Mouse (Mus musculus) midbrain, embryonic 16.5 days (tissue): Measurements from ENCODE around the gene Cnot9. TPM values are rescaled to one million over a fixed set of nuclear protein-coding genes. Genes with fewer than 3 reads are reported as not detected.

ENCODE experiments used
- ATAC-seq: fragments of 200-750 bp; cut with Nextera tagmentation; 2 replicates; pipeline ENCODE4 v1.8.0; 2017; ENCODE audit warnings: moderate TSS enrichment
- H3K27ac ChIP-seq: fragments of 300-500 bp; sonication (generic); 2 replicates; pipeline ENCODE4 v1.5.1; 2014; ENCODE audit warnings: mild to moderate bottlenecking, low read length, mixed read lengths
- H3K27me3 ChIP-seq: fragments of 300-500 bp; sonication (generic); 2 replicates; pipeline ENCODE4 v1.6.1; 2014; ENCODE audit warnings: low read depth, low read length, mixed read lengths; ENCODE audit not compliant: control insufficient read depth, insufficient read depth
- H3K36me3 ChIP-seq: fragments of 300-500 bp; sonication (generic); 2 replicates; pipeline ENCODE4 v1.6.1; 2014; ENCODE audit warnings: mild to moderate bottlenecking, low read length, moderate library complexity, mixed read lengths; ENCODE audit not compliant: control insufficient read depth, insufficient read depth
- H3K4me1 ChIP-seq: fragments of 300-500 bp; sonication (generic); 2 replicates; pipeline ENCODE4 v1.6.1; 2014; ENCODE audit warnings: mild to moderate bottlenecking, low read length, mixed read lengths; ENCODE audit not compliant: control insufficient read depth, insufficient read depth
- H3K4me2 ChIP-seq: fragments of 300-500 bp; sonication (generic); 2 replicates; pipeline ENCODE4 v1.6.1; 2014; ENCODE audit warnings: mild to moderate bottlenecking, low read length, mixed read lengths
- H3K4me3 ChIP-seq: fragments of 300-500 bp; sonication (generic); 2 replicates; pipeline ENCODE4 v1.5.1; 2014; ENCODE audit warnings: low read depth, mild to moderate bottlenecking, low read length, moderate library complexity, mixed read lengths
- H3K9ac ChIP-seq: fragments of 300-500 bp; sonication (generic); 2 replicates; pipeline ENCODE4 v1.6.1; 2014; ENCODE audit warnings: low read depth, low read length, mixed read lengths
- H3K9me3 ChIP-seq: fragments of 300-500 bp; sonication (generic); replicated peaks from 2 replicates; pipeline ENCODE4 v1.6.1; 2014; ENCODE audit warnings: mild to moderate bottlenecking, low read length, mixed read lengths; ENCODE audit not compliant: control insufficient read depth, poor library complexity, severe bottlenecking
- WGBS: fragments of 180-500 bp; shearing (Covaris S2); extraction: QIAGEN DNeasy Blood & Tissue Kit; methylation state at CpG from one replicate; pipeline ENCODE4 v1.1.7; 2014; 5-methylcytosine and 5-hydroxymethylcytosine counted together
- polyA plus RNA-seq: library from polyadenylated mRNA; unstranded; fragments of >200 nt; fragmentation: Nextera tagmentation; extraction: Ambion mirVana; gene quantifications from 2 replicates; pipeline ENCODE4 v1.2.1, GENCODE M21; 2015

Gene Cnot9
- polyA plus RNA-seq, 1 experiment from 2014 or later = 48.9 TPM

- H3K36me3 ChIP-seq = peaks cover 16% of the 10 kb centered on the region
- no peak for ATAC-seq
- H3K9me3 ChIP-seq = no peaks in the 10 kb centered on the region
- H3K4me2 ChIP-seq = no peak overlapping the region
- no peaks in the 10 kb centered on the region for H3K27me3 ChIP-seq
- H3K27ac ChIP-seq = no peak overlapping the region
- H3K9ac ChIP-seq = no peak overlapping the region
- H3K4me3 ChIP-seq = no peak overlapping the region
- H3K4me1 ChIP-seq = no peaks in the 10 kb centered on the region
Measured at GRCm38 (mm10) chr1:74519875-74520274, 14.0 kb downstream of the Cnot9 start.

GRCm38 (mm10) chr1:74524746-74525145, 18.9 kb downstream of the Cnot9 start:
- H3K4me3 ChIP-seq = no peak overlapping the region
- H3K36me3 ChIP-seq = peaks cover 43% of the 10 kb centered on the region
- no peak overlapping the region for H3K9ac ChIP-seq
- no peak for ATAC-seq
- no peak overlapping the region for H3K4me2 ChIP-seq
- no peaks in the 10 kb centered on the region for H3K4me1 ChIP-seq
- WGBS = 94% methylated on average over 4 of the region's 4 CpGs
- no peaks in the 10 kb centered on the region for H3K27me3 ChIP-seq
- no peaks in the 10 kb centered on the region for H3K9me3 ChIP-seq
- H3K27ac ChIP-seq = no peak overlapping the region

GRCm38 (mm10) chr1:74528589-74528988, 22.7 kb downstream of the Cnot9 start:
- Histone ChIP-seq H3K4me1 (no peaks in the 10 kb centered on the region), H3K27me3 (no peaks in the 10 kb centered on the region), H3K9me3 (no peaks in the 10 kb centered on the region), H3K9ac (no peak overlapping the region), H3K36me3 (peaks cover 49% of the 10 kb centered on the region), H3K27ac (no peak overlapping the region), H3K4me2 (no peak overlapping the region), H3K4me3 (no peak overlapping the region)
- no peak for ATAC-seq
- WGBS = 95% methylated on average over 7 of the region's 7 CpGs

- H3K36me3 ChIP-seq = no peaks in the 10 kb centered on the region
- no peak overlapping the region for H3K4me2 ChIP-seq
- peaks cover 2% of the 10 kb centered on the region for H3K4me1 ChIP-seq
- H3K27me3 ChIP-seq = no peaks in the 10 kb centered on the region
- no peaks in the 10 kb centered on the region for H3K9me3 ChIP-seq
- ATAC-seq = no peak
- H3K9ac ChIP-seq = no peak overlapping the region
- H3K27ac ChIP-seq = no peak overlapping the region
- no peak overlapping the region for H3K4me3 ChIP-seq
Measured at GRCm38 (mm10) chr1:74538650-74539049, 32.8 kb downstream of the Cnot9 start.

GRCm38 (mm10) chr1:74542451-74542961, 36.6 kb downstream of the Cnot9 start, which contains the start of gene Plcd4:
Gene Plcd4 (plus strand): TSS chr1:74542888.
- ATAC-seq = peak; percentile 82; the same call in 1 of the 2 replicates
- Histone ChIP-seq H3K9me3 (no peaks in the 10 kb centered on the region), H3K4me3 (peak within 1 kb of the TSS; percentile 0; the same call in 1 of the 2 replicates), H3K36me3 (no peaks in the 10 kb centered on the region), H3K27ac (peak within 1 kb of the TSS; percentile 41), H3K4me1 (peaks cover 2% of the 10 kb centered on the region), H3K4me2 (peak within 1 kb of the TSS; percentile 4), H3K27me3 (no peaks in the 10 kb centered on the region), H3K9ac (peak within 1 kb of the TSS; percentile 31; the same call in 1 of the 2 replicates)
- WGBS = 1% methylated on average over 6 of the region's 6 CpGs

GRCm38 (mm10) chr1:74544184-74544583, 38.3 kb downstream of the Cnot9 start, which contains the start of gene Usp37:
Gene Usp37 (minus strand): TSS chr1:74544284.
- peak within 1 kb of the TSS; percentile 4 for H3K4me2 ChIP-seq

GRCm38 (mm10) chr1:74559061-74559460, 53.2 kb downstream of the Cnot9 start:
- ATAC-seq = no peak
- Histone ChIP-seq H3K27ac (no peak overlapping the region), H3K9me3 (no peaks in the 10 kb centered on the region), H3K9ac (no peak overlapping the region), H3K4me1 (no peaks in the 10 kb centered on the region), H3K36me3 (0 out of 2 replicates have a peak, but pooled peaks cover 2% of the 10 kb centered on the region), H3K27me3 (no peaks in the 10 kb centered on the region), H3K4me2 (no peak overlapping the region), H3K4me3 (no peak overlapping the region)
- 86% methylated on average over 5 of the region's 5 CpGs for WGBS

More at GRCm38 (mm10) chr1:74544184-74544583, 38.3 kb downstream of the Cnot9 start, which contains the start of gene Usp37:
- Histone ChIP-seq H3K4me3 (0 out of 2 replicates have a peak within 1 kb of the TSS, but pooled peaks have one; percentile 0), H3K27ac (no peak within 1 kb of the TSS), H3K4me1 (peaks cover 2% of the 10 kb centered on the region), H3K36me3 (no peaks in the 10 kb centered on the region), H3K9ac (no peak within 1 kb of the TSS), H3K9me3 (no peaks in the 10 kb centered on the region), H3K27me3 (no peaks in the 10 kb centered on the region)
- WGBS = 12% methylated on average over 4 of the region's 4 CpGs
- ATAC-seq = no peak

- no peak overlapping the region for H3K4me3 ChIP-seq
- H3K9ac ChIP-seq = no peak overlapping the region
- peaks cover 42% of the 10 kb centered on the region for H3K36me3 ChIP-seq
- H3K27ac ChIP-seq = no peak overlapping the region
- no peaks in the 10 kb centered on the region for H3K27me3 ChIP-seq
- H3K4me1 ChIP-seq = no peaks in the 10 kb centered on the region
- 54% methylated on average over 6 of the region's 6 CpGs for WGBS
- H3K9me3 ChIP-seq = no peaks in the 10 kb centered on the region
- ATAC-seq = no peak
- H3K4me2 ChIP-seq = no peak overlapping the region
Measured at GRCm38 (mm10) chr1:74565834-74566233, 60.0 kb downstream of the Cnot9 start.

- H3K4me2 ChIP-seq = no peak overlapping the region
- no peak overlapping the region for H3K27ac ChIP-seq
- 94% methylated on average over 29 of the region's 29 CpGs for WGBS
- peaks cover 63% of the 10 kb centered on the region for H3K36me3 ChIP-seq
- H3K4me3 ChIP-seq = no peak overlapping the region
- no peaks in the 10 kb centered on the region for H3K27me3 ChIP-seq
- no peak overlapping the region for H3K9ac ChIP-seq
- no peaks in the 10 kb centered on the region for H3K9me3 ChIP-seq
- ATAC-seq = no peak
- no peaks in the 10 kb centered on the region for H3K4me1 ChIP-seq
Measured at GRCm38 (mm10) chr1:74569739-74570719, 64.2 kb downstream of the Cnot9 start.
